Mouse (Mus musculus) olfactory bulb, adult 2 months (tissue): ENCODE measurements around the gene Parvb.

Source experiments
- CTCF ChIP-seq: fragments of 200-500 bp; IDR thresholded peaks from 2 replicates; pipeline ENCODE4 v1.5.1; 2012; ENCODE audit warnings: low read depth, mild to moderate bottlenecking, low read length, moderate library complexity; ENCODE audit not compliant: insufficient read depth
- POLR2A ChIP-seq: fragments of 200-500 bp; IDR thresholded peaks from 2 replicates; pipeline ENCODE4 v1.6.1; 2012; ENCODE audit warnings: mild to moderate bottlenecking, low read depth, low read length, moderate library complexity; ENCODE audit not compliant: insufficient read depth

DNA sequence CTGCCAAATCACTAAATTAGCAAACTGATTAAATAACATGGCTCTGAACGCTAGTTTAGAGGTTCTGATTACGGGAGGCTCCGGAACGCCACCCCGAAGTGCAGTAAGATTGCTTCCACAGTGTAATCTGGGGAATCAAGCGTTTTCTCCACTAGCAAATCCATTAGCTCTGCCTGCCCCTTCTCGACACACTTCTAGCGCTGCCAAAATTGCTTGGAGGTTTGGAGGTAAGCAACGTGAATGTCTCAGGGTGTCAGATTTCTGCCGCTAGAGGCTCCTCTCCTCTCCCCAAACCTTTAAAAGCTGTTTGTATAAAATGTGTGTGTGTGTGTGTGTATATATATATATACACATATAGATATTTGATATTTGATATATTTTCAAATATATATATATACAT, 7.1 kb upstream of the Parvb start:
- TF ChIP-seq CTCF: no peak
- no peak for TF ChIP-seq POLR2A
